Mouse (Mus musculus) cortical plate, adult 2 months (tissue): ENCODE results near the gene Rapgef5.

Source experiments
- CTCF ChIP-seq: fragments of 200-500 bp; IDR thresholded peaks from 2 replicates; pipeline ENCODE4 v1.5.1; 2011; ENCODE audit warnings: mild to moderate bottlenecking, control low read depth, low read length; ENCODE audit not compliant: insufficient read depth; ENCODE audit errors: extremely low read depth
- POLR2A ChIP-seq: fragments of 200-500 bp; IDR thresholded peaks from 2 replicates; pipeline ENCODE4 v1.6.1; 2011; ENCODE audit warnings: mild to moderate bottlenecking, low read length, control low read depth; ENCODE audit not compliant: insufficient read depth; ENCODE audit errors: extremely low read depth

DNA sequence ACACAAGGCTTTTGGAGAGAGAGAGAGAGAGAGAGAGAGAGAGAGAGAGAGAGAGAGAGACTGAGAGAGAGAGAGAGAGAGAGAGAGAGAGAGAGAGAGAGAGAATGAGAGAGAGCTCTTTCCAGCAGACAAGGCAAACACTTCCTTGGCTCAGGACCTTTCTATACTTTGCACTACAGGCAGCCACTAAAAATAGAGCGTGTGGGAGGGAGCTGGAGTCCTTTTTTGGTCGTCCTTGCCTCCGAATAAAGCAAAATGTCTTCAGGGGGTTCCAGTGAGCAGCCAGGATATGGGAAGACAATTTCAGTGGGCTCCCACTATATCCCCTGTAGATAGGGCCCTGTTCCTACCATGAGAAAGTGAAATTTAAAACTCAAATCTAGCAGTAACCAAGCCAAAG, 33.6 kb upstream of the Rapgef5 start:
- TF ChIP-seq POLR2A (no peak), CTCF (no peak)
